Mouse (Mus musculus) retina, postnatal 1 day (tissue): ENCODE measurements around the gene Rbm38.

Source experiments
- DNase-seq: peaks from one replicate; pipeline ENCODE4 v3.0.0-alpha.2; 2012

Rbm38 gene

GRCm38 (mm10) chr2:173061443-173062351, 41.4 kb downstream of the Rbm38 start:
- no peak for DNase-seq

- no peak for DNase-seq
Measured at GRCm38 (mm10) chr2:173063219-173063618, 42.9 kb downstream of the Rbm38 start.

GRCm38 (mm10) chr2:173064864-173065263, 44.6 kb downstream of the Rbm38 start:
- no peak for DNase-seq

- DNase-seq, result no peak
Measured at GRCm38 (mm10) chr2:173072948-173073347, 52.6 kb downstream of the Rbm38 start.

- DNase-seq, result no peak
Measured at GRCm38 (mm10) chr2:173073666-173074065, 53.4 kb downstream of the Rbm38 start.

- DNase-seq, result no peak
Measured at GRCm38 (mm10) chr2:173076921-173077320, 56.6 kb downstream of the Rbm38 start.

- DNase-seq, result no peak
Measured at GRCm38 (mm10) chr2:173079766-173080549, 59.7 kb downstream of the Rbm38 start.

- peak; percentile 89 for DNase-seq
Measured at GRCm38 (mm10) chr2:173080785-173081241, 60.5 kb downstream of the Rbm38 start.

- no peak for DNase-seq
Measured at GRCm38 (mm10) chr2:173082706-173083105, 62.4 kb downstream of the Rbm38 start.

GRCm38 (mm10) chr2:173083106-173083505, 62.8 kb downstream of the Rbm38 start:
- DNase-seq, result no peak

GRCm38 (mm10) chr2:173083712-173084475, 63.6 kb downstream of the Rbm38 start:
- DNase-seq, result peak; percentile 48
